Mouse (Mus musculus): ENCODE data around the gene H2-T23. TPM values are rescaled to one million over a fixed set of nuclear protein-coding genes. Genes with fewer than 3 reads are reported as not detected.

The H2-T23 gene
- polyA plus RNA-seq, 1 experiment from 2014 or later, result 10.2 TPM

Other genes with a start within 250 kb of the H2-T23 start
- 6.9 and 8.9 TPM in 2 replicates for gene Ier3, start 211.2 kb downstream of the H2-T23 start, polyA plus RNA-seq (2016; fragmentation: Nextera tagmentation; extraction: Ambion mirVana)
- 50.7 and 60.3 TPM in 2 replicates for gene Flot1, start 209.6 kb downstream of the H2-T23 start, polyA plus RNA-seq (2016; fragmentation: Nextera tagmentation; extraction: Ambion mirVana)
- gene Tubb5, start 194.5 kb downstream of the H2-T23 start, polyA plus RNA-seq (2016; fragmentation: Nextera tagmentation; extraction: Ambion mirVana), result 1,266 and 1,271 TPM in 2 replicates
- gene Mdc1, start 191.3 kb downstream of the H2-T23 start, polyA plus RNA-seq (2016; fragmentation: Nextera tagmentation; extraction: Ambion mirVana), result 15.1 and 21.3 TPM in 2 replicates
- 39.9 and 43.9 TPM in 2 replicates for gene Nrm, start 171.5 kb downstream of the H2-T23 start, polyA plus RNA-seq (2016; fragmentation: Nextera tagmentation; extraction: Ambion mirVana)
- 26.1 and 28.9 TPM in 2 replicates for gene Ppp1r18, start 167.3 kb downstream of the H2-T23 start, polyA plus RNA-seq (2016; fragmentation: Nextera tagmentation; extraction: Ambion mirVana)
- 47.8 and 52.8 TPM in 2 replicates for gene Dhx16, start 153.0 kb downstream of the H2-T23 start, polyA plus RNA-seq (2016; fragmentation: Nextera tagmentation; extraction: Ambion mirVana)
- 24.0 and 24.3 TPM in 2 replicates for gene 2310061I04Rik, start 135.4 kb downstream of the H2-T23 start, polyA plus RNA-seq (2016; fragmentation: Nextera tagmentation; extraction: Ambion mirVana)
- 165 and 172 TPM in 2 replicates for gene Atat1, start 122.8 kb downstream of the H2-T23 start, polyA plus RNA-seq (2016; fragmentation: Nextera tagmentation; extraction: Ambion mirVana)
- gene Mrps18b, start 116.5 kb downstream of the H2-T23 start, polyA plus RNA-seq (2016; fragmentation: Nextera tagmentation; extraction: Ambion mirVana), result 65.6 TPM in 2 replicates
- 50.1 and 51.9 TPM in 2 replicates for gene Ppp1r10, start 116.4 kb downstream of the H2-T23 start, polyA plus RNA-seq (2016; fragmentation: Nextera tagmentation; extraction: Ambion mirVana)
- 91.2 and 113 TPM in 2 replicates for gene Abcf1, start 63.1 kb downstream of the H2-T23 start, polyA plus RNA-seq (2016; fragmentation: Nextera tagmentation; extraction: Ambion mirVana)
- gene Gnl1, start 53.0 kb downstream of the H2-T23 start, polyA plus RNA-seq (2016; fragmentation: Nextera tagmentation; extraction: Ambion mirVana), result 69.9 and 71.5 TPM in 2 replicates
- gene Prr3, start 52.6 kb downstream of the H2-T23 start, polyA plus RNA-seq (2016; fragmentation: Nextera tagmentation; extraction: Ambion mirVana), result 42.9 and 51.4 TPM in 2 replicates
- gene H2-T24, start 12.3 kb downstream of the H2-T23 start, polyA plus RNA-seq (2016; fragmentation: Nextera tagmentation; extraction: Ambion mirVana), result 3.7 and 5.5 TPM in 2 replicates
- 16.3 and 17.2 TPM in 2 replicates for gene H2-T22, start 9.9 kb upstream of the H2-T23 start, polyA plus RNA-seq (2016; fragmentation: Nextera tagmentation; extraction: Ambion mirVana)
- gene Gm6034, start 10.1 kb upstream of the H2-T23 start, polyA plus RNA-seq (2016; fragmentation: Nextera tagmentation; extraction: Ambion mirVana), result not detected in 2 replicates
- gene Gm11127, start 25.5 kb upstream of the H2-T23 start, polyA plus RNA-seq (2016; fragmentation: Nextera tagmentation; extraction: Ambion mirVana), result not detected in 2 replicates
- gene Gm19684, start 88.8 kb upstream of the H2-T23 start, polyA plus RNA-seq (2016; fragmentation: Nextera tagmentation; extraction: Ambion mirVana), result not detected in 2 replicates
- not detected in 2 replicates for gene Gm7030, start 96.6 kb upstream of the H2-T23 start, polyA plus RNA-seq (2016; fragmentation: Nextera tagmentation; extraction: Ambion mirVana)
- gene Gm8909, start 135.7 kb upstream of the H2-T23 start, polyA plus RNA-seq (2016; fragmentation: Nextera tagmentation; extraction: Ambion mirVana), result not detected in 2 replicates
- gene H2-T3, start 157.4 kb upstream of the H2-T23 start, polyA plus RNA-seq (2016; fragmentation: Nextera tagmentation; extraction: Ambion mirVana), result not detected in 2 replicates
- 98.2 and 106 TPM in 2 replicates for gene Rpp21, start 225.2 kb upstream of the H2-T23 start, polyA plus RNA-seq (2016; fragmentation: Nextera tagmentation; extraction: Ambion mirVana)
- 25.2 and 27.2 TPM in 2 replicates for gene Trim39, start 239.4 kb upstream of the H2-T23 start, polyA plus RNA-seq (2016; fragmentation: Nextera tagmentation; extraction: Ambion mirVana)